Mouse (Mus musculus) forebrain, postnatal 0 days (tissue): ENCODE data around the gene Atp5g2. TPM values are rescaled to one million over a fixed set of nuclear protein-coding genes. Genes with fewer than 3 reads are reported as not detected.
A peak's percentile ranks its signal among the peaks of the same experiment; 100 is the strongest.
"Not testable (repeated sequence)": the region's sequence is repeated elsewhere in the genome, so short reads cannot be mapped to it uniquely, and the experiment has no call there.

Experiments used
- ATAC-seq: fragments of 200-750 bp; cut with Nextera tagmentation; 2 replicates; pipeline ENCODE4 v1.8.0; 2017; ENCODE audit warnings: mild to moderate bottlenecking, moderate library complexity
- DNase-seq: peaks from one replicate; pipeline ENCODE4 v3.0.0-alpha.2; 2015
- H3K27ac ChIP-seq: fragments of 300-500 bp; sonication (generic); 2 replicates; pipeline ENCODE4 v1.5.1; 2014; ENCODE audit warnings: low read depth, mild to moderate bottlenecking, antibody characterized with exemption, low read length, moderate library complexity, mixed read lengths
- H3K27me3 ChIP-seq: fragments of 300-500 bp; sonication (generic); 2 replicates; pipeline ENCODE4 v1.6.1; 2014; ENCODE audit warnings: mild to moderate bottlenecking, low read length, mixed read lengths; ENCODE audit not compliant: insufficient read depth
- H3K36me3 ChIP-seq: fragments of 300-500 bp; sonication (generic); 2 replicates; pipeline ENCODE4 v1.6.1; 2014; ENCODE audit warnings: mild to moderate bottlenecking, moderate library complexity; ENCODE audit not compliant: insufficient read depth
- H3K4me1 ChIP-seq: fragments of 300-500 bp; sonication (generic); 2 replicates; pipeline ENCODE4 v1.6.1; 2014; ENCODE audit warnings: antibody characterized with exemption; ENCODE audit not compliant: insufficient read depth
- H3K4me2 ChIP-seq: fragments of 300-500 bp; sonication (generic); 2 replicates; pipeline ENCODE4 v1.6.1; 2014; ENCODE audit warnings: low read depth, mild to moderate bottlenecking, moderate library complexity
- H3K4me3 ChIP-seq: fragments of 300-500 bp; sonication (generic); 2 replicates; pipeline ENCODE4 v1.5.1; 2014; ENCODE audit warnings: low read depth, low read length, mixed read lengths
- H3K9ac ChIP-seq: fragments of 300-500 bp; sonication (generic); 2 replicates; pipeline ENCODE4 v1.6.1; 2014; ENCODE audit warnings: mild to moderate bottlenecking
- H3K9me3 ChIP-seq: fragments of 300-500 bp; sonication (generic); 2 replicates; pipeline ENCODE4 v1.6.1; 2016; ENCODE audit warnings: low read length
- CTCF ChIP-seq: sonication (generic); IDR thresholded peaks from 2 replicates; pipeline ENCODE4 v1.5.1; 2016; ENCODE audit warnings: antibody characterized with exemption, control low read depth, low read depth
- WGBS: fragments of 180-500 bp; shearing (Covaris S2); extraction: QIAGEN DNeasy Blood & Tissue Kit; methylation state at CpG from one replicate; pipeline ENCODE4 v1.1.7; 2014; 5-methylcytosine and 5-hydroxymethylcytosine counted together
- polyA plus RNA-seq: library from polyadenylated mRNA; unstranded; fragments of >200 nt; fragmentation: Nextera tagmentation; extraction: Ambion mirVana; gene quantifications from 2 replicates; pipeline ENCODE4 v1.2.1, GENCODE M21; 2015
- total RNA-seq: library from RNA; depleted of rRNA; stranded (reverse); fragments of >200 nt; gene quantifications from 2 replicates; pipeline ENCODE4 v1.2.3, GENCODE M21; 2014

Gene Atp5g2
- total and polyA plus RNA-seq, 2 experiments from 2014 or later: 63.5 to 170 TPM

GRCm38 (mm10) chr15:102669571-102669970 is 2.6 kb downstream of the Atp5g2 start:
- H3K9me3 ChIP-seq: no peaks in the 10 kb centered on the region
- TF ChIP-seq CTCF: no peak
- no peak overlapping the region for H3K27ac ChIP-seq
- 84% methylated on average over 8 of the region's 8 CpGs for WGBS
- peaks cover 32% of the 10 kb centered on the region for H3K36me3 ChIP-seq
- H3K9ac ChIP-seq: peak overlapping the region; percentile 96; the same call in 1 of the 2 replicates
- H3K4me1 ChIP-seq: peaks cover 34% of the 10 kb centered on the region
- H3K27me3 ChIP-seq: no peaks in the 10 kb centered on the region
- H3K4me3 ChIP-seq: no peak overlapping the region
- ATAC-seq (no peak), DNase-seq (no peak)
- peak overlapping the region; percentile 81 for H3K4me2 ChIP-seq

GRCm38 (mm10) chr15:102665494-102665893 is 6.7 kb downstream of the Atp5g2 start:
- Histone ChIP-seq H3K27me3 (no peaks in the 10 kb centered on the region), H3K27ac (no peak overlapping the region), H3K9ac (no peak overlapping the region), H3K4me3 (no peak overlapping the region), H3K4me2 (no peak overlapping the region), H3K36me3 (peaks cover 60% of the 10 kb centered on the region), H3K9me3 (no peaks in the 10 kb centered on the region), H3K4me1 (peaks cover 10% of the 10 kb centered on the region; the same call in 1 of the 2 replicates)
- DNase-seq (peak; percentile 39), ATAC-seq (no peak)
- WGBS: 54% methylated on average over 4 of the region's 4 CpGs
- peak; percentile 77 for TF ChIP-seq CTCF

- H3K9me3 ChIP-seq: no peaks in the 10 kb centered on the region
- no peaks in the 10 kb centered on the region for H3K4me1 ChIP-seq
- H3K4me2 ChIP-seq: no peak overlapping the region
- no peak overlapping the region for H3K9ac ChIP-seq
- H3K4me3 ChIP-seq: no peak overlapping the region
- H3K36me3 ChIP-seq: peaks cover 59% of the 10 kb centered on the region
- no peak for TF ChIP-seq CTCF
- no peak for ATAC-seq
- DNase-seq: no peak
- no peak overlapping the region for H3K27ac ChIP-seq
- 85% methylated on average over 8 of the region's 8 CpGs for whole genome bisulfite sequencing
- no peaks in the 10 kb centered on the region for H3K27me3 ChIP-seq
Measured at GRCm38 (mm10) chr15:102663825-102664224, 8.3 kb downstream of the Atp5g2 start.

GRCm38 (mm10) chr15:102662601-102663000 is 9.6 kb downstream of the Atp5g2 start:
- H3K36me3 ChIP-seq: peaks cover 59% of the 10 kb centered on the region
- H3K27ac ChIP-seq, H3K4me3 ChIP-seq, ATAC-seq, H3K27me3 ChIP-seq, H3K4me2 ChIP-seq, H3K4me1 ChIP-seq, DNase-seq, H3K9ac ChIP-seq, H3K9me3 ChIP-seq: not testable (repeated sequence)
- WGBS: no CpG with 5 or more reads among the region's 2 CpGs

GRCm38 (mm10) chr15:102657926-102658381 is 14.2 kb downstream of the Atp5g2 start:
- no peaks in the 10 kb centered on the region for H3K27me3 ChIP-seq
- peaks cover 15% of the 10 kb centered on the region for H3K36me3 ChIP-seq
- no peaks in the 10 kb centered on the region for H3K9me3 ChIP-seq
- H3K4me2 ChIP-seq: no peak overlapping the region
- ATAC-seq: peak; percentile 43
- H3K4me1 ChIP-seq: no peaks in the 10 kb centered on the region
- 63% methylated on average over 3 of the region's 3 CpGs for WGBS
- H3K9ac ChIP-seq: no peak overlapping the region
- no peak overlapping the region for H3K4me3 ChIP-seq
- peak overlapping the region; percentile 50 for H3K27ac ChIP-seq
- TF ChIP-seq CTCF: no peak
- DNase-seq: peak; percentile 22

- H3K9ac ChIP-seq: no peak overlapping the region
- WGBS: 4% methylated on average over 4 of the region's 4 CpGs
- peak; percentile 38; the same call in 1 of the 2 replicates for ATAC-seq
- no peaks in the 10 kb centered on the region for H3K9me3 ChIP-seq
- no peak for TF ChIP-seq CTCF
- peak overlapping the region; percentile 74 for H3K27ac ChIP-seq
- peak; percentile 35 for DNase-seq
- no peak overlapping the region for H3K4me3 ChIP-seq
- H3K27me3 ChIP-seq: no peaks in the 10 kb centered on the region
- peaks cover 8% of the 10 kb centered on the region for H3K36me3 ChIP-seq
- no peaks in the 10 kb centered on the region for H3K4me1 ChIP-seq
- no peak overlapping the region for H3K4me2 ChIP-seq
Measured at GRCm38 (mm10) chr15:102656658-102657057, 15.5 kb downstream of the Atp5g2 start.

GRCm38 (mm10) chr15:102651928-102652660 is 20.1 kb downstream of the Atp5g2 start:
- not testable (repeated sequence) for H3K4me2 ChIP-seq, ATAC-seq, H3K4me3 ChIP-seq, H3K4me1 ChIP-seq, H3K36me3 ChIP-seq, H3K9ac ChIP-seq, H3K27me3 ChIP-seq, DNase-seq, H3K27ac ChIP-seq, H3K9me3 ChIP-seq
- 86% methylated on average over 8 of the region's 9 CpGs for WGBS
